28 mouse cellular contexts compared by ENCODE assay signal in genomic region chr6:88216199-88216598, GRCm38 (mm10). TPM values are rescaled to one million over a fixed set of nuclear protein-coding genes. Genes with fewer than 3 reads are reported as not detected.
DNase-seq lines count a peak whose midpoint lies in the region; ATAC-seq and TF ChIP-seq lines count a peak whose summit lies in the region.
"Had no signal": no experiment of that assay in that cellular context is flagged by ENCODE, and none has a peak within 500 bp of the region (broad histone marks: within the 10 kb centered on the region; RNA-seq: fewer than 3 reads in every experiment).

No protein-coding gene starts in this region.

- no peak for TF ChIP-seq POLR2A in testis, adult 2 months (IDR thresholded peaks at IDR 0.05; ENCODE audit: control insufficient read depth, low read depth, low read length)

- no peak overlapping the region for H3K27ac ChIP-seq in kidney, embryonic 14.5 days (ENCODE audit: low read depth, low read length)
- H3K27ac ChIP-seq in kidney, embryonic 16.5 days (ENCODE audit: low read length) = peak overlapping the region; percentile 52; the same call in 1 of the 2 replicates
- H3K27ac ChIP-seq in testis, adult 2 months (ENCODE audit: control insufficient read depth, insufficient read depth, low read depth, low read length) = peak overlapping the region; percentile 25
- H3K27ac ChIP-seq: embryonic facial prominence, embryonic 13.5 days; embryonic facial prominence, embryonic 15.5 days; forebrain, embryonic 10.5 days; forebrain, embryonic 12.5 days had no signal

- DNase-seq in kidney, postnatal 10 days = no peak
- no peak for DNase-seq in kidney, adult 9 months
- DNase-seq in testis, postnatal 10 days (ENCODE audit: low spot score) = no peak
- DNase-seq in urinary bladder, postnatal 14 days (ENCODE audit: low spot score) = no peak
- DNase-seq: adrenal gland, adult 8-10 months; adrenal gland, postnatal 14 days; adrenal gland, postnatal 36 days; B cell, adult 2 months; cerebellum, adult 18-20 months; cerebellum, adult 8-10 months; cerebellum, adult 9-11 months; cerebellum, postnatal 14 days; cerebellum, postnatal 36 days; embryo, embryonic 11 days had no signal

- no peaks in the 10 kb centered on the region for H3K27me3 ChIP-seq in kidney, embryonic 14.5 days (ENCODE audit: control insufficient read depth, insufficient read depth, low read length)
- H3K27me3 ChIP-seq in kidney, embryonic 16.5 days (ENCODE audit: insufficient read depth, low read length) = no peaks in the 10 kb centered on the region
- H3K27me3 ChIP-seq in testis, adult 2 months (ENCODE audit: control insufficient read depth, insufficient read depth, low read length) = no peaks in the 10 kb centered on the region
- H3K27me3 ChIP-seq: embryonic facial prominence, embryonic 13.5 days; embryonic facial prominence, embryonic 15.5 days had no signal

- H3K9ac ChIP-seq in kidney, embryonic 14.5 days (ENCODE audit: low read depth, low read length) = no peak overlapping the region
- H3K9ac ChIP-seq in kidney, embryonic 16.5 days (replicated peaks; ENCODE audit: low read length) = no peak overlapping the region
- H3K9ac ChIP-seq: embryonic facial prominence, embryonic 13.5 days; embryonic facial prominence, embryonic 15.5 days; forebrain, embryonic 12.5 days had no signal

- no peak overlapping the region for H3K4me2 ChIP-seq in kidney, embryonic 14.5 days (replicated peaks; ENCODE audit: low read depth, low read length)
- no peak overlapping the region for H3K4me2 ChIP-seq in kidney, embryonic 16.5 days (replicated peaks; ENCODE audit: low read depth, low read length)
- H3K4me2 ChIP-seq: embryonic facial prominence, embryonic 13.5 days; embryonic facial prominence, embryonic 15.5 days; forebrain, embryonic 12.5 days had no signal

- H3K36me3 ChIP-seq in kidney, embryonic 14.5 days (ENCODE audit: control insufficient read depth, insufficient read depth, low read length) = no peaks in the 10 kb centered on the region
- H3K36me3 ChIP-seq in kidney, embryonic 16.5 days (ENCODE audit: insufficient read depth, low read length) = no peaks in the 10 kb centered on the region
- H3K36me3 ChIP-seq in testis, adult 2 months (ENCODE audit: control insufficient read depth, insufficient read depth, low read length) = no peaks in the 10 kb centered on the region
- H3K36me3 ChIP-seq: embryonic facial prominence, embryonic 13.5 days; embryonic facial prominence, embryonic 15.5 days; forebrain, embryonic 10.5 days; forebrain, embryonic 12.5 days; G1E had no signal

- no peaks in the 10 kb centered on the region for H3K4me1 ChIP-seq in kidney, embryonic 14.5 days (ENCODE audit: control insufficient read depth, insufficient read depth, low read length)
- H3K4me1 ChIP-seq in kidney, embryonic 16.5 days (ENCODE audit: insufficient read depth, low read length) = no peaks in the 10 kb centered on the region
- H3K4me1 ChIP-seq in testis, adult 2 months (ENCODE audit: control insufficient read depth, insufficient read depth, low read length) = no peaks in the 10 kb centered on the region
- H3K4me1 ChIP-seq: embryonic facial prominence, embryonic 13.5 days; embryonic facial prominence, embryonic 15.5 days had no signal

- no peak for TF ChIP-seq CTCF in testis, adult 2 months (IDR thresholded peaks at IDR 0.05; ENCODE audit: control insufficient read depth, insufficient read depth, insufficient replicate concordance, low read depth, low read length)

- H3K9me3 ChIP-seq in kidney, embryonic 14.5 days (ENCODE audit: control insufficient read depth, low read length) = peaks cover 4% of the 10 kb centered on the region; the same call in 1 of the 2 replicates
- H3K9me3 ChIP-seq in kidney, embryonic 16.5 days (ENCODE audit: low read length) = peaks cover 7% of the 10 kb centered on the region; the same call in 1 of the 2 replicates
- H3K9me3 ChIP-seq: forebrain, embryonic 12.5 days had no signal

- H3K4me3 ChIP-seq in kidney, embryonic 14.5 days (ENCODE audit: low read length) = no peak overlapping the region
- no peak overlapping the region for H3K4me3 ChIP-seq in kidney, embryonic 16.5 days (ENCODE audit: low read length)
- H3K4me3 ChIP-seq in testis, adult 2 months (ENCODE audit: control insufficient read depth, low read depth, low read length) = peak overlapping the region; percentile 84
- H3K4me3 ChIP-seq: embryonic facial prominence, embryonic 13.5 days; embryonic facial prominence, embryonic 15.5 days; erythroblast, embryonic 14.5 days; forebrain, embryonic 10.5 days; forebrain, embryonic 12.5 days had no signal

- 0 out of 2 replicates have a peak, but pooled peaks have one; percentile 21 for ATAC-seq in kidney, embryonic 14.5 days (ENCODE audit: low FRiP score, low TSS enrichment)
- 0 out of 2 replicates have a peak, but pooled peaks have one; percentile 39 for ATAC-seq in kidney, embryonic 16.5 days (ENCODE audit: low FRiP score, low TSS enrichment)
- ATAC-seq: activated CD4-positive, CD25-positive, alpha-beta regulatory T cell, adult 4 months; CD4-positive, CD25-positive, alpha-beta regulatory T cell, adult 4 months; forebrain, embryonic 14.5 days; forebrain, embryonic 16.5 days had no signal

- WGBS in kidney, embryonic 14.5 days = 71% methylated on average over 4 of the region's 4 CpGs
- 78% methylated on average over 4 of the region's 4 CpGs for WGBS in kidney, embryonic 16.5 days

RNA-seq across cellular contexts. Expression of gene Dnajb8, which starts 5.9 kb away (rescaled TPM):
- not detected in 2 replicates for polyA plus RNA-seq in kidney, embryonic 14.5 days (2014; fragmentation: Nextera tagmentation; extraction: Ambion mirVana)
- polyA plus RNA-seq in kidney, embryonic 16.5 days (2015; fragmentation: Nextera tagmentation; extraction: Ambion mirVana) = not detected in 2 replicates
- polyA plus RNA-seq in testis, adult 2 months (2012; rRNA removed) = 720 and 738 TPM in 2 replicates
- polyA plus RNA-seq: activated CD4-positive, CD25-positive, alpha-beta regulatory T cell, adult 4 months; CD4-positive, CD25-positive, alpha-beta regulatory T cell, adult 4 months; embryonic facial prominence, embryonic 11.5 days; embryonic facial prominence, embryonic 13.5 days; embryonic facial prominence, embryonic 15.5 days; erythroblast, embryonic 14.5 days; forebrain, embryonic 10.5 days; forebrain, embryonic 12.5 days; forebrain, embryonic 14.5 days; forebrain, embryonic 16.5 days; G1E had no signal

RNA-seq across cellular contexts. Expression of gene Gata2, which starts 22.5 kb away (rescaled TPM):
- 27.2 and 44.6 TPM in 2 replicates for polyA plus RNA-seq in kidney, embryonic 14.5 days (2014; fragmentation: Nextera tagmentation; extraction: Ambion mirVana)
- polyA plus RNA-seq in kidney, embryonic 16.5 days (2015; fragmentation: Nextera tagmentation; extraction: Ambion mirVana) = 66.3 and 68.9 TPM in 2 replicates
- polyA plus RNA-seq in testis, adult 2 months (2012; rRNA removed) = 44.7 and 54.1 TPM in 2 replicates
- polyA plus RNA-seq: activated CD4-positive, CD25-positive, alpha-beta regulatory T cell, adult 4 months had no signal

Comparison
In these comparisons a context has a peak if more than half of its experiments do, and no peak if none do; other contexts are left out.
1. RNA of gene Dnajb8, which starts 5.9 kb away (polyA plus RNA-seq): 720 to 738 TPM in testis, adult 2 months; not detected in kidney, embryonic 14.5 days and not detected in kidney, embryonic 16.5 days; every median in the first group is over 100 times any median in the second.